Mouse (Mus musculus): ENCODE results near the gene Tmem182.

Tmem182 gene

GRCm38 (mm10) chr1:40865043-40865442 lies 59.6 kb downstream of the Tmem182 start:
- no peak for DNase-seq (ENCODE audit: low read depth, low spot score)

DNA sequence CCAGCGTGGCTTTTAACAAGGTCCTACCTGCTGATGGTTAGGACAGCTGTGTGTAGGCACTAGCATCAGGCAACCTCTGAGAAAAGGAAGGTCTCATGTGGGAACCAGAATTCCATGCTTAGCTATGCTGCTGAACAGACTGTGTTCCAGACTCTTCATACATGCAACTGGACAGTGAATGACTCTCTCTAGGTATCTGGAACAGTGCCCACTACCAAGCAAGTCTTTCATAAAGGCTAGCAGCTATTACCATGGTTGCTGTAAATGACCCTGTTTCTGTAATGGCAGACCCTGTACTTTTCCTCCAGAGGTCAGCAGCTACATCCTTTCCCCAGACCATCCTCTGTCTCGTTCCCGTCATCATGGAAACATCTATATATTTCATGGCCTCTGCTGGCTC lies 61.7 kb downstream of the Tmem182 start:
- DNase-seq (ENCODE audit: low read depth, low spot score): no peak

GRCm38 (mm10) chr1:40867651-40868050 lies 62.2 kb downstream of the Tmem182 start:
- no peak for DNase-seq (ENCODE audit: low read depth, low spot score)

DNA sequence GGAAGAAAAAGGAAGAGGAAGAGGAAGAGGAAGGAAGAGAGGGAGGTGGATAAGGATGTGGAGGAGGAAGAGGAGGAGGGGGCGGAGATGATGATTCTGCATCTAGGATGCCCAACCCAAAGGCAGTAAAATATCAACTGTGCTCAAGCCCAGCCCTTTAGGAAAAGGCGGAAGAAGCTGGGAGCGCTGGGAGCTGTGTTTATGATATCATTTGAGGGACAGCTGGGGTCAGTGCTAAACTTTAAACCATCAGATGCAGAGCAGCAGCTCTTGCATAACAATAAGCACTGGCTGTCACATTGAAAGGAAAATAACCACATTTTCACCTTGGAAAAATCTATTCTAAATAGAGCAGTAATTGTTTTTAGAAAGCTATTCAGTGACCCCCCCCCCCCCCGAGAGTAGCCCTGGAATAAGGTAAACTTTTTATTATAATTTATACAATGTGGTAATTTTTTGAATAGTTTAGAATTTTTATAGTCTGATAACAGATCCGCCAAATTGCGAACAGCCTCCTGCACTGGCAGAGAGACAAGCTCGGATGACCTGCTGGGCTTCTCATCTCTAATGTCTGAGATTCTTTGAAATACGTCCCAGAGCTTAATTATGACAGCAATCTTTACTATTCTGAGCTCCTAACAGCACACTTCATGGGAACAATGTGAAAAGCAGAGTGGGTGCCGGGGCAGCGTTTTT lies 68.5 kb downstream of the Tmem182 start:
- DNase-seq (ENCODE audit: low read depth, low spot score): no peak

DNA sequence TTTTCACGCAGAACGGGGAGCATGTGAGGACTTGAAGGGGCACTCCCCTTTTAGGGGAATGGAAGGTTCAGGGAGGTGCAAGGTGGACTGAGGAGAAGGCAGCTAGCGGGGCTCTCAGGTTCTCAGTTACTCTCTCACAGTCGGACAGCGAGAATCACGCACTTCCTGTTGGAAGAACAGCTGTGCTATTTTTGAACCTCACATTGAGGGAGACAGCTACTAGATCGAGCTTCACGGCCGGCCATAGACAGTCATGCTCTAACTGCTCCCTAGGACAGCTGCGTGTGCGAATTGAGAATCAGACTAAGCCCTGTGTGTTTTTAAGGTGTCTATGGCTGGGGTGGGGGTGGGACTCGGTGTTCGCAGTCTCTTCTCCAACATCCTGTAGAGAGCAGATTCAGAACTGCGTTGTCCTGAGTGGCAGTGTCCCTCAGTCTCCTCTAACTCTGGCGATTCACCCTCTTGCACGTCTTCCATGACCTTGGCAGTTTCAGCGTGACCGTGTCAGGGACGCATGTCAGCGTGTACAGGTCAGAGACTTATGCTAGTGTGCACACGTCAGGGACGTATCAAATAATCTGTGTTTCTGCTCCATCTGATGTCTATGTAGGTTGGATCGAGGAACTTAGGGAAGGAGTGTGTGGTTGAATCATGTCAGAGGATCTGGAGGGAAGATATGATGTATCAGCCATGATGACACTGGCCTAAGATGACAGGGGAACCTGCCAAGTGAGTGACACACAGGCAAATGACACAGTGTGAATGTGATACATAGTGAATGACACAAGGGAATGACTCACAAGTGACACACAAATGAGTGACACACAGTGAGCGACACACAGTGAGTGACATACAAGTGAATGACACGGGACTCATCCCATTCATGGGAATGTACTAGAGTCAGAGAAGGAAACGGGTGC lies 69.3 kb downstream of the Tmem182 start:
- no peak for DNase-seq (ENCODE audit: low read depth, low spot score)

- peak; percentile 39 for DNase-seq (ENCODE audit: low read depth, low spot score)
Observed at GRCm38 (mm10) chr1:40879051-40879450, 73.7 kb downstream of the Tmem182 start.

DNA sequence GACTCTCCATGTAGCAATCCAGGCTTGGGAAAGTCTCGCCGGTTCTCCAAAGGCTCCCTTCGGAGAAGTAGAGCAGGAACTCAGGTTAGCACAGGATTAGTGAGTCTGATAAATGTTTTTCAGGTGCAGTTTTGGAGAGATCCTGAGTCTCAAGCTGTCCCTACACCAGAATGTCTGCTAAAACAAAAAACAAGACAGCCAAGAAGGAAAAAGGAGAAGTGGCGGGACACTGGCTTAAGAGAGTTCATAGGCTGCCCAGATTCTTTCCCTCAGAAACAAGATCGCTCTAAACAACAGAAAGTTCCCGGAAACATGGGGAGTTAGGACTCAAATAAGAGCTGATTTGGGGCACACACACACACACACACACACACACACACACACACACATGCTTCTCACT lies 74.1 kb downstream of the Tmem182 start:
- DNase-seq (ENCODE audit: low read depth, low spot score): no peak

- no peak for DNase-seq (ENCODE audit: low read depth, low spot score)
Observed at GRCm38 (mm10) chr1:40880527-40880926, 75.1 kb downstream of the Tmem182 start.

GRCm38 (mm10) chr1:40883856-40884255 lies 78.5 kb downstream of the Tmem182 start:
- DNase-seq (ENCODE audit: low read depth, low spot score): no peak

DNA sequence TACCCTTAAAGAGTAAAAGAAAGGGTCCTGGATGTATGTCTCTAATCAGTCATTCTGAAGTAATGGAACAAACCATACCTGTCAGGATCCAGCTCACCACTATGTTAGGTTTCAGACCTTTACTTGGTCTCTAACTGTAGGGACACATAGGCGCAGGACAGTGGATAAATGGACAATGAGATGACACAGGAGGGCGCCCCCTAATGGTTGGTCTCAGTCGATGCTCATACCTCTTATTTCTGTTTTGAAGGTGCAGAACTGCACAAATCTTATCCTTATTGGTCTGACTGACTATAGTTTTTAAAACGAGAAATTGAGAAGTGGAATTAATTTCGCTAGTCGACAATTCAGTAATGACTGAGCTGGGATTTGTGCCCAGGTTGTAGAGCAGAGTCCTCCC lies 79.5 kb downstream of the Tmem182 start:
- no peak for DNase-seq (ENCODE audit: low read depth, low spot score)

GRCm38 (mm10) chr1:40887673-40888072 lies 82.3 kb downstream of the Tmem182 start:
- peak; percentile 35 for DNase-seq (ENCODE audit: low read depth, low spot score)

GRCm38 (mm10) chr1:40888396-40889040 lies 83.1 kb downstream of the Tmem182 start:
- no peak for DNase-seq (ENCODE audit: low read depth, low spot score)

GRCm38 (mm10) chr1:40889617-40890016 lies 84.2 kb downstream of the Tmem182 start:
- no peak for DNase-seq (ENCODE audit: low read depth, low spot score)

- no peak for DNase-seq (ENCODE audit: low read depth, low spot score)
Observed at GRCm38 (mm10) chr1:40890246-40890645, 84.8 kb downstream of the Tmem182 start.

- DNase-seq (ENCODE audit: low read depth, low spot score): no peak
Observed at GRCm38 (mm10) chr1:40903712-40904111, 98.3 kb downstream of the Tmem182 start.

All from embryo, embryonic 11.5 days (tissue).